Mouse (Mus musculus) left cerebral cortex, adult 18-20 months (tissue): Measurements from ENCODE around the gene Lbx2. TPM values are rescaled to one million over a fixed set of nuclear protein-coding genes. Genes with fewer than 3 reads are reported as not detected.

Source experiments
- DNase-seq, 2 experiments: peaks; one replicate each; pipeline ENCODE4 v3.0.0; 2021 to 2022; ENCODE audit warnings: low spot score in 2 of 2, mixed read lengths in 1 of 2
- long read RNA-seq, 2 experiments: library from polyadenylated mRNA; stranded (forward); transcript quantifications; one replicate each; pipeline ENCODE4 v2.0.0; 2021
- total RNA-seq, 2 experiments: library from RNA; stranded (reverse); gene quantifications; 2 replicates each; pipeline ENCODE4 v1.2.3; 2021

Lbx2 gene
- not detected for total RNA-seq
- long read RNA-seq, experiment 1: 0 reads
- long read RNA-seq, experiment 2: 0 reads

DNA sequence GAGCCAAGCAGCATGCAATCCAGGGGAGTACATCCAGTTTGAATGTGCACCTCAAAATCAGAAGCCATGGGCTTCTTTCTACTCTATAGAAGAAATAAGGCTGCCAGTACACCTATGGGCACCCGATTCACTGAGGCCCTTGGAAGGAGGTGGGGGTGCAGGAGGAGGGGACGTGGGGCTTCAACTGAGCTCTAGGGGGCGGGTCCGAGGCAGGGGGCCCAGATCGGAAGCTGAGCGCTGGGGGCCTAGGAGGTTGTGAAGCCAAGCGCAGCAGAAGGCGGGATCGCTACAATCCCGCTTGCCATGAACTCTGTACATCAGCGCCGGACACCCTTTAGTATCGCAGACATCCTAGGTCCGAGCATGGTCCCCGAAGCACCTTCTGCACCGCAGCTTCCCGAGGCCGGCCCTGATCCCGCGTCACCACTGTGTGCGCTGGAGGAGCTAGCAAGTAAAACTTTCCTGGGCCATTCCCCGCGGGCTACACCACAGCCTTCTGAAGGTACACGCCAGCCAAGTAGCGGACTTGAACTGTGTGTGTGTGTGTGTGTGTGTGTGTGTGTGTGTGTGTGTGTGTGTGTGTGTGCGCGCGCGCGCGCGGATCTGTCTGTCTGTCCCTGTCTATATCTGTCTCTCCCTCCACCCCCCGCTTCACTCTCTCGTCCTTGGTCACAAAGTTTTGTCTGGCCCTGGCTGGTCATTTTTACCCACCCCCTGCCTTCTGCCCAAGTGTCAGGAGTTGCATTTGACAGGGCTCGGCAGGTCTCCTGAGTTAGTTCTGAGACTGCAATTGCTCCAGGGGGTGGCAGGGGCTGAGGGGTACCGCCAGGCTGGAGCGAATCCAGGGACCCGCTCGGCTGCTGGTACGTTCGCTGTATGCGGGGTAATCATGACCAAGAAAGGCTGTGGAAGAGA lies at the start of gene Lbx2:
TSS of gene Lbx2 (plus strand) at position 247 of the 915 bp plus-strand sequence.
- DNase-seq: no peak

DNA sequence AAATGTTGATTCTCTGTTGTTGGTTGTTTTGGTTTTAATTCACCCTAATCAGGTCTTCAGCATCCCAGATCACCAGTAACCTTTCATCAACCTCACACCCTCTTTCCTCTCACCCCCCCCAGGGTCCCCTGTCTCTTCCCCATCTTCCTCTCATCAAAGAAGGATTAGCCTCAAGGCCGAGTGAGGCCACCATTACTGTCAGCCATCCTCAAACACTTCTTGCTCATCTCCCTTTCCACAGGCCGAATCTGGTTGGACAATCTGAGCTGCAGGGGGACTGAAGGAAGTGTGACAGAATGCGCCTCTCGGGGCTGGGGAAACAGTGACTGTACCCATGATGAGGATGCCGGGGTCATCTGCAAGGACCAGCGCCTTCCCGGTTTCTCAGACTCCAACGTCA lies 49.0 kb upstream of the Lbx2 start:
- no peak for DNase-seq

DNA sequence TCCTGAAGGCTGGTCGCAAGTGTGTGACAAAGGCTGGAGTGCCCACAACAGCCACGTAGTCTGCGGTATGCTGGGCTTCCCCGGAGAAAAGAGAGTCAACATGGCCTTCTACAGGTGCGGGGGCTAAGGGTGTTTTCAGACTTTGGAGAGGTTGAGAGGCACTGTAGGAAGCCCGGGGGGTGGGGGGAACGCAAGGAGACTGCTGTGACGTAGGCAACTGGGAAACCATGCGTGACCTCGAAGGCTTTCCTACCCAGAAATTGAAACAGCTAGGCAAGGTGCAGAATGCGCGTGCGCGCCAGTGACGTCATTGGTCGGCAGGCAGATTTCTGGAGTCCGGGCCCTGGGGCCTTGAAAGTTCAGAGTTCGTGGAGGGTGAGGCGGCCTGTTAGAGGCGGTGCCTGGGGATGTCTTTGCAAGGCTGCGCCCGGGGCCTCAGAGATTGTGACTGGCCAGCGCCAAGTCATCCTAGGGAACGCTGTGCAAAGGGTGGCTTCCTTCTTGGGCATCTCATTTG lies 47.6 kb upstream of the Lbx2 start:
- peak; percentile 84 to 93 for DNase-seq

DNA sequence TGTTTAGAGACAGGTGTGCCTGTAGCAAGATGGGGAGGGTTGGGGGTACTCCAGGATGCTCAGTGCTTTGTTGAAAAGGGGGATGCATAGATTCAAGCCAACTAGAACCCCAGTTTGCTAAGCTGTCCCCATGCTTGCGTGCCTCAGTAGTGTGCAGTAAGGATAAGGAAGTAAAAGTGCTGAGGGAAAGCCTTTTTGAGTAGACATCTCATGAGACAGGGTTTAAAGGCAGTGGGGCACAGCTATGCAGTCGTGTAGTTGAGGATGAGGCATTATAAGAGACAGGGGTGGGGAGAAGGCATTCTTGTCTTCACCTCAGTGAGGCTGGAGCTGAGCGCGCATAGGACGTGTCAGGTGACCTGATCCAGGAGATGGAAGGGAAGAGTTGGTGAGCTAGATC lies 45.6 kb upstream of the Lbx2 start:
- no peak for DNase-seq

DNA sequence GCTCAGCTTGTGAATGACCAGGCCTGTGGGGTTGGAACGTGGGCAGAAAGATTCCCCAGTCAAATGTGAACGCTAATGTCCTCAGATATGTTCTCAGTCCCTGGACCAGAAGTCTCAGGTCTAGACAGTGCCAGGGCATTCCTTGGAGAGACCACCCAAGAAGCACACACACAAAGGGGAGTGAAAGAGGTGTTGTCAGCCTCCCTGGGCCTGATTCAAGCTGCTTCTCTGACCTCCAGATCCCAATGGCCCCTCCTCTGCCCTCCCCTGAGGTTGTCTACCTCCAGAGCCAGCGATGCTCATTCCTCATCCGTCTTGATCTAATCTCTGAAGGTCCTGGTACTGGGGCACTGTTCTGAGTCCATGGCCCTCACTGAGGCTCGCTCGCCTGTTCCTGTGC lies 42.6 kb upstream of the Lbx2 start:
- DNase-seq: no peak

DNA sequence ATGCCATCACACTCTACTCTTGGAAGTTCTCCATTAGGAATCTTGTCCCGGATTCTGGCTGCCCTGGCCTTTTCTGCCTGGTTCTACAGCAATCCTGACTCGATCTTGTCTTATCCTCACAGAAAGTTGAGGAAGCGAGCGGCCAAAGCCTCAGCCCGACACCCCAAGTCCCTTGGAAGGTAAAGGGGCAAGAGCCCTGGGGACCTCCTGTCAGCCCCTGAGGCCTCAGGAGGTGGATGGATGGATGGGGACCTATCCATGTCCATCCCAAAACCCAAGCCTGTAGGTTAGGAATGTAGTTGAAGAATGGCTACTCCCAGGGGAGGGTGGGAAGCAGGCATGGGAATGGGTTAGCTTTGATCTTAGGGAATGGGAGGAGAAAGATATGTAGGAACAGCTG lies 42.2 kb upstream of the Lbx2 start:
- DNase-seq: no peak

DNA sequence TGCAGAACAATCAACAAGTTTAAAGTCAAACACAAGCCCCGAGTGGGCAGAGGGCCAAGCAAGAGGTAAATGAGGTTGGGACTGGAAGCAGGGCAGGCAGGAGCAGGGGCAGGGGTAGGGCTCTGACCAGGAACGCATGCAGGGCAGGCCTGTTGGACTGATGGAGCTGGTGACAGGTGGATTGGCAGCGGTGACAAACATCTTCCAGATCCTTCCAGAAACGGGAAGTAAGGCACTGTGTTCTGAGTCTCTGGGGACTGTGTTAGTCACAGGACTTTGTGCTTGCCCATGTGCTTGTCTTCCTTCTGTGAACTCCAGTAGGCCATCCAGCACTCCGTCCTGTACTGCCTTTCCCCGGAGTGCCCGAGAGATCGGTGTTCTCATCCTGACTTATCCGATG lies 41.4 kb upstream of the Lbx2 start:
- DNase-seq: no peak

DNA sequence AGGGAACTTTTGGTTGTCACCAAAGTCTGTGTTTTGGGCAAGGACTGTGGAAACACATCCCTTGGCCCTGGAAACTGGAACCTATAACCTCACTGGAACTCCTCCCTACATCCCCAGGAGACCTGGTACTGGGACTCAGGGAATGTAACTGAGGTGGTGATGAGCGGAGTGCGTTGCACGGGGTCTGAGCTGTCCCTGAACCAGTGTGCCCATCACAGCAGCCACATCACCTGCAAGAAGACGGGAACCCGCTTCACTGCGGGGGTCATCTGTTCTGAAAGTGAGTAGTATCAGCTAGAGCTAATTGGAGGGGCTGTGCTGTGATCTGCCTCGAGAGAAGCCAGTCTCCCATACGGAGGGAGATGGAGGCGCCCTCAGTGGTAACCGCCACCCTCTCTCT lies 36.8 kb upstream of the Lbx2 start:
- DNase-seq: no peak

DNA sequence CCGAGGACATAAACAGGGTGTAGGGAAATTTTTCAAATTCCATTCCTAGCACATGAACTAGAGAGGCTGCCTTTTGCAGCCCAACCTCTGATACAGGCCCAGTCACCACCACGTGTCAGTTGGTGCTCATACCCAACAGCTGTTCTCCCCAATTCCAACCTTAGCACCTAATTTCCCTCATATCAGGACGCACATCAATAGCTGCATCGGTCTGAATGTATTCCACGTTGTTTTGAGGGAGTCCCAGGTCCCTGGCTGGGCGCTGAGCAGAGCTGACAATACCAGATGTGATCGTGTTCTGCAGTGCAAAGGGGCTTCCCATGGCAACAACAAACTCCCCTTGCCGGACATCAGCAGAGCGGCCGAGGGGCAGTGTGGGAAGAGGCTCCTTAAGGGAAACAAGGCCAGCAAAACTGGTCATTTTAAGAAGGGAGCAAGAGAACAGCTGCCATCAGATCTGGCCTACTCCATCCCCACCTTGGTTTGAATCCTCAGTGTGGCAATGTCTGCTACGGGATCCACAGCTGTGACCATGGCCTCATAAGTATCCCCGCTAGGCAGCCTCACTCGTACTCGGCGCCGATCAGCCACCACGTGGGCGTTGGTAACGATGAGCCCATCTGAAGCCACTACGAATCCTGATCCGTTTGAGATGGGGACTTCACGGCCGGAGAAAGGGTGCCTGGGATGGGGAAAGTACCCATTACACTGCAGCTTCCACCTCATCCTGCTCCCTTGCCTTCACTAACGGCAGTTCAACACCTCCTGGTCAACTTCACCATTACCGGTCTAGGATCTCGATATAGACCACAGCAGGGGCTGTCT lies 32.8 kb upstream of the Lbx2 start:
- DNase-seq: peak; percentile 38 to 49

DNA sequence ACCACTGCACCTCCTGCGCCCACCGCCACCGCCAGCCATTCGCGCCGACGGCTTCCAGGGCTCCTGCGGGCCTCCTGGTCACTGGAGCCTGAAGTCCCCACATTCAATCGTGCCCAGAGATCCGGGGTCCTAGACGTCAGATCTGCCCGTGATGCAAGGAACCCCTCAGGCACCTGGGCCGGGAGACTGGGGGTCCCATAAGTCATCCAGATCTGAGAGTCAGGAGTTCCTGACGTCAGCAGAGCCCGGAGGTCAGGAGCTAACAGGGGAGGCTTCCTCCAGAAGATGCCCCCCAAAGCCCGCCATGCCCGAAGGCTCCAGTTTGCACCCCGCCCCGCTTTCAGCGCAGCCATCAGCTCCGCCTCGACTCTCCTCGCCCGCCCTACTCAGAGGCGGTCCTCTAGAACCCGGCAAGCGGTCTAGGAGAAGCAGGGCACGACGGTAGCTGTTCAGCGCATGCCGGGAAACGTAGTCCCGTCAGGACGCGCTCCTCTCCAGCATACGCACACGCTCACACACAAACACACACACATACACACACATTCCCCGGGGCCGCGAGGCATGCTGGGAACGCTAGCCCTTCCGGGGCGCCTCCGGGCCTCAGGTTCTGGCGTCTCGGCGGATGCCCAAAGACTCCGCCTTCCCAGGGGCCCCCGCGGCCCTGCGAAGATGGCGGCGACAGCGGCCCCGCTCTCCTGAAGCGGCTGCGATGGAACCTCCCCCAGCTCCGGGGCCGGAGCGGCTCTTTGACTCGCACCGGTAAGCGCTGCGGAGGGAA lies 31.9 kb upstream of the Lbx2 start, which contains the start of gene Aup1:
TSS of gene Aup1 (plus strand) at position 448 of the 778 bp plus-strand sequence.
- peak; percentile 97 to 98 for DNase-seq

DNA sequence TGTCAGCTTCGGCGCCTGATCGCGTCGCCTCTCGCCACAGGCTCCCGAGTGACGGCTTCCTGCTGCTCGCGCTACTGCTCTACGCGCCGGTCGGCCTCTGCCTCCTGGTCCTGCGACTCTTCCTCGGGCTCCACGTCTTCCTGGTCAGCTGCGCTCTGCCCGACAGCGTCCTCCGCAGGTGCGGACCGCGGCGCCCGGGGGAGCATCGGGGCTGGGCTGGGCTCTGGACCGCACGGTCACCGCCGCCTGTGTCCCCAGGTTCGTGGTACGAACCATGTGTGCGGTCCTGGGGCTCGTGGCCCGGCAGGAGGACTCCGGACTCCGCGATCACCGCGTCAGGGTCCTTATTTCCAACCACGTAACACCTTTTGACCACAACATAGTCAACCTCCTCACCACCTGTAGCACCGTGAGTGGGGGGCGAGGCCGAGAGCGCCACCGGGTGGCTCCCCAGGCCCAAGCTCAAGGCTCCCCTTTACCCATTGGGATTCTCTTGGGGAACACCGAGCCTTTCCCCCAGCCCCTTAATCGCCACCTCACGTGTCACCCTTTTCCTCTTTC lies 31.2 kb upstream of the Lbx2 start, which contains the start of gene Htra2:
TSS of gene Htra2 (minus strand) at position 403 of the 561 bp plus-strand sequence.
- DNase-seq: peak in 1 of 2 experiments; percentile 25

DNA sequence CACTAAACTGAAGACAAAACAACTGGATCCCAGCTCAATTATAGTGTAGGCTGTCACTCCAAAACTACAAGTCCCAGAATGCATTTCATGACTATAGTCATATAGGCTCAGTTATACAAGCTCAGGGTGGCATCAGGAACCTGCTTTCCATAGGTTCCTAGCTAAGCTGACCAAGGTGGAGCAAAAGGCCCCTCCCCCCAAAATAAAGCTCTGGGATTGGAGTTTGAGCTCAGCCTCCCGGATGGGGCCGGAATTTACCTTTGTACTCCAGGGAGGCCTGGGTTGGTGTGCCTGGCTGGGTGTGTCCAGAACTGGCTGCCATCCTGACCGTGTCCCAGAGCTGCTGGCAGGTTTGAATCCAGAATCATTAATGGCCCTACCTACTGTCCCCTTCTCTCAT lies 28.4 kb upstream of the Lbx2 start, which contains the start of gene Dqx1:
TSS of gene Dqx1 (plus strand) at position 55 of the 400 bp plus-strand sequence.
- DNase-seq: peak in 1 of 2 experiments; percentile 40

DNA sequence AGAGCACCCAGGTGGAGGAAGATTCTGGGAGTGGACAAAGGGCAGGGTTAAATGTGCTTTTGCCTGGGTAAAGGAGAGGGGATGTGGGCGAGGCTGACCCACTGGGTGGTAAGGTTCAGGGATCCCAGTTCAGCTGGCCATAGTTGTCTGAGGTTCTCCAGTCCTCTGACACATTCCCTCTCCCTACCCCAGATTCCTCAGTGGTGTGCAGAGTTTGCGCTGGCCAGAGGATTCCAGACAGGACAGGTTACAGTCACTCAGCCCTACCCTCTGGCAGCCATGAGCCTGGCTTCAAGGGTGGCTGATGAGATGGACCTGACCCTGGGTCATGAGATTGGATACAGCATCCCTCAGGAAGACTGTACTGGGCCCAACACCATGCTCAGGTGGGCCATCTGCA lies 27.4 kb upstream of the Lbx2 start:
- DNase-seq: no peak

DNA sequence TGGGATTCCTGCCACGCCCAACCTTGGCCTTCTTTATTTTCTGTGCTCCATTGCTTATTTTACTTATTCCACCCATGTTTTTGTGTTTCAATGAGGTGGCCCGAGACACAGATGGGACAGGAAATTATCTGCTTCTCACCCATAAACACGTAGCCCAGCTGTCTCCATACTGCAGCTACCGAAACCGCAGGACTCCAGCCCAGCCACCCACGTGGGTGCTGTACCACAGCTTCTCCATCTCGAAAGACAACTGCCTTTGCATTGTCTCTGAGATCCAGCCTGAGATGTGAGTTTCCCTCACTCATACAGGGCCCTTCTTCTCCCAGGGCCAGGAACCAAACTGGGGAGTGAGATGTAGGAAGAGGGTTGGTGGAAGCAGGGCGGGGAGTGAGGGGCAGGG lies 20.2 kb upstream of the Lbx2 start:
- no peak for DNase-seq

DNA sequence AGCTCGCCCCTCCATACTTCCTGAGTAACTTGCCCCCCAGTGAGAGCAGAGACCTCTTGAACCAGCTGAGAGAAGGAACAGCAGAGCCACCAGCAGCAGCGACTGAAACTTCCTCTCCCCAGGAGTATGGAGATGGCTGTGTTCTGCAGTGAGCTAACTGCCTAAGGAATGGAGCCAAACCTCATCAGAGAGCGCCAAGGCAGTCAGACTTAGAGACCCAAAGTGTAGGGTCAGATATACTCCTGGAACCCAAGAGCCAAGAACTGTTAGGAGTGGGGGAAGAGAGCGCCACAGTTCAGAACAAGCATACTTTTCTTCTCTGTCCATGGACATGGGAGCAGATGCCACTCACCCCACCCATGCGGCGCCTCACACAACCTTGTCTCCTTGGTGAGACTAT lies 19.7 kb upstream of the Lbx2 start:
- DNase-seq: no peak

DNA sequence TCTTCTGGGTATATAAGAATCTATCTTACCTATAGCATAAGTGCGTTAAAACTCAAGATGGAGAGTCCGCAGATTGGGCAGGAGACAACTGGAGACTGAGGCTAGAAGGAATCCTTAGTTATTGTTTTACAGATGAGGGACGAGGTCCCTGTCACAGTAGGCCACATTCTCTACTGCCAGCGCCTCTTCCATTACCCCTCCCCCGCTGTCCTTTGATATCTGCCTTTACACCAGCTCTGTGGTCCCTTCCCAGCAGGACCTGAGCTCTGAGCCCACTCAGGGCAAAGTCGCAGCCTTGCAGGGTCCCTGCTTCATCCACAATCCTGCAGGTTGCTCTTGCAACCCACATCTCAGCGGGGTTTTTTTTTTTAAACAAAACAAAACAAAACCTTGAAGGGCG lies 17.9 kb upstream of the Lbx2 start:
- no peak for DNase-seq

DNA sequence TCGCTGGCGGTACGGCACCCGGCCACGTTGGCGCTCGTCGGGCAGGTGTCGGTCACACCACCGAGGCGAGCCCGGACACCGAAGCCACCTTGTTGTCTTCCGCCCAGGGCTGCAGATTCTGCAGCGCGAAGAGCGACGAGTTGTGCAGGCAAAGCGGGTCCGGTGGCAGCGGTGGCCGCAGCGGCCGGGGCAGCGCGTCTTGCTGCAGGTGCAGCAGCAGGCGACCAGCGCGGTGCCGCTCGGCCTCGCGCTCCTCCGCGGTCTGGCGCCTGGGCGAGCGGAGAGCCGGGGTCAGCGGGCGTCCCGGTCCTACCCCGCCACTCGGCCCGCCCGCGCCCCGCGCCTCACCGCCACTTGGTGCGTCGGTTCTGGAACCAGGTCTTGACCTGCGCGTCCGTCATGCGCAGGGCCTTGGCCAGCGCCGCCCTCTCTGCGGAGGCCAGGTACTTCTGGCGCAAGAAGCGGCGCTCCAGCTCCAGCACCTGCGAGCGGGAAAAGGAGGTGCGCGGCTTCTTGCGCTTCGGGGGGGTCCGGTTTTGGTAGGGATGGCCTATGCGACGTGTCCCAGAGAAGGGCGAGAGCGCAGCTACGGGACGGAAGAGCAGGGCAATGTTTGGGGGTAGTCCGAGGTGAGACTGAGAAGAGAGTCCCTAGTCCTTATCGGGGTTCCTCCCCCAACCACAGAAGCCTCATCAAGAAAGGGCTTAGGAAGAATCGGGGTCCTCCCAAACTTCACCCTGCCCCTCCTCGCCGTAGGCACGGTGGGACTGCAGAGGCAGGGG lies 17.3 kb upstream of the Lbx2 start:
- DNase-seq: no peak

DNA sequence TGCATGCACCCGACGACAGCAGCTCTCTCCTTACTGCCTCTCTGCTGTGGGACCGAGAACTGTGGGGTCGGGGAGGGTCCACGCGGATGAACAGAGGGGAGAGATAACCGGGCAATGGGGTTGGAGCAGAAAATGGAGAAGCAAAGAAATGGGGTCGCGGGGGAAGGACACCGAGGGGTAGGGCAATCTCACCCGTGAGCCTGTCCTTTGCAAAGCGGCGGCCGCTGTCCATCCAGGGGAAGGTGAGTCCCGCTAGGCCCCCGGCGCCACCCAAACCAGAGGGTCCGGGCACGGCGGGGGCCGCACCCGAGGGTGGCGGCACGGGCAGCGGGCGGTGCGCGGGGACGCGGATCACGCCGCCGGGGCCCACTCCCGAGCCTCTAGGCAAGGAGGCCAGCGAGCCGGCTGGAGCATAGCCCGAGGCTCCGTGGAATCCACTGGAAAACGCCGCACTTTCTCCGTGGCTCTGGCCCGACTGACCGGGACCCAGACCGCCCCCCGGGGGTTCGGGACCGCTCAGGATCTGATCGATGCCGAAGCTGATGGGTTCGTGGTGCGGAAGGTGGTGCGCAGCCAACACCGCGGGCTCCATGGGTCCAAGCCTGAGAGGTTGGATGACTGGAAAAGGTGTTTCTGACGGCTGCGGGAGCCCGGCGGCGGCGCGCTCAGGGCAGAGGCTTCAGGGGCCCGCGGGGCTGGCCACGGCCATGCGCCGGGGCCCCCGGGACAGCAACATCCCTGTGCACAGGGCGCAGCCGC lies 16.5 kb upstream of the Lbx2 start:
- no peak for DNase-seq

DNA sequence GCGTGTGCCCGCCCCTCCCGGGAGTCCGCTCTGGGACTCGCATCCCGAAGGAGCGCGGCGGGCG lies 16.1 kb upstream of the Lbx2 start, which contains the start of gene Tlx2:
TSS of gene Tlx2 (minus strand) at position 47 of the 64 bp plus-strand sequence.
- no peak for DNase-seq
